Mouse (Mus musculus) heart, postnatal 25 days (tissue): ENCODE measurements around the gene Ric8a. TPM values are rescaled to one million over a fixed set of nuclear protein-coding genes. Genes with fewer than 3 reads are reported as not detected.

ENCODE experiments used
- total RNA-seq, 2 experiments: library from RNA; stranded (reverse); gene quantifications; 2 replicates each; pipeline ENCODE4 v1.2.3; 2021

Gene Ric8a
- total RNA-seq, 2 experiments from 2014 or later = 20.1 to 21.8 TPM

Other genes starting within 250 kb of the Ric8a start
- not detected for gene Olfr61, start 228.0 kb upstream of the Ric8a start, total RNA-seq
- gene Olfr53, start 210.5 kb upstream of the Ric8a start, total RNA-seq = not detected
- not detected for gene Olfr539, start 197.0 kb upstream of the Ric8a start, total RNA-seq
- not detected for gene Olfr45, start 175.0 kb upstream of the Ric8a start, total RNA-seq
- gene Olfr541, start 159.7 kb upstream of the Ric8a start, total RNA-seq = not detected
- 1 to 10 TPM; 6.3 to 6.9 TPM for gene Cyp2e1, start 93.2 kb upstream of the Ric8a start, total RNA-seq
- gene Syce1, start 69.1 kb upstream of the Ric8a start, total RNA-seq = not detected
- not detected for gene Zfp941, start 34.8 kb upstream of the Ric8a start, total RNA-seq
- under 1 TPM; 0.39 to 0.83 TPM for gene Urah, start 21.9 kb upstream of the Ric8a start, total RNA-seq
- gene Scgb1c1, start 11.4 kb upstream of the Ric8a start, total RNA-seq = 10 to 100 TPM; 10.8 to 14.5 TPM
- gene Odf3, start 9.2 kb upstream of the Ric8a start, total RNA-seq = not detected
- gene Gm45785, start 626 bp upstream of the Ric8a start, total RNA-seq = not detected
- gene Bet1l, start 620 bp downstream of the Ric8a start, total RNA-seq = 10 to 100 TPM; 10.0 to 11.7 TPM
- gene Psmd13, start 25.0 kb downstream of the Ric8a start, total RNA-seq = 10 to 100 TPM; 86.0 to 93.0 TPM
- gene Sirt3, start 25.4 kb downstream of the Ric8a start, total RNA-seq = 10 to 100 TPM; 54.3 to 64.0 TPM
- gene Cox8b, start 43.5 kb downstream of the Ric8a start, total RNA-seq = 1,000 to 10,000 TPM; 2,576 to 2,619 TPM
- not detected for gene Nlrp6, start 63.9 kb downstream of the Ric8a start, total RNA-seq
- 1 to 10 TPM; 4.6 to 5.2 TPM for gene Pgghg, start 84.4 kb downstream of the Ric8a start, total RNA-seq
- gene Ifitm5, start 93.3 kb downstream of the Ric8a start, total RNA-seq = under 1 TPM; 0.47 to 0.59 TPM
- gene Gm45717, start 99.0 kb downstream of the Ric8a start, total RNA-seq = not detected
- 100 to 1,000 TPM in 1 of 2 experiments, 10 to 100 TPM in 1; 96.7 to 116 TPM for gene Ifitm2, start 99.0 kb downstream of the Ric8a start, total RNA-seq
- gene Ifitm1, start 110.3 kb downstream of the Ric8a start, total RNA-seq = 1 to 10 TPM; 1.6 to 2.8 TPM
- gene Ifitm3, start 153.8 kb downstream of the Ric8a start, total RNA-seq = 100 to 1,000 TPM; 102 to 111 TPM
- under 1 TPM in 1 of 2 experiments, not detected in 1; 0.42 TPM for gene Ifitm6, start 161.0 kb downstream of the Ric8a start, total RNA-seq
- gene Gm17387, start 172.2 kb downstream of the Ric8a start, total RNA-seq = not detected
- gene B4galnt4, start 204.1 kb downstream of the Ric8a start, total RNA-seq = under 1 TPM in 1 of 2 experiments, not detected in 1; 0.08 TPM
- gene Pkp3, start 221.3 kb downstream of the Ric8a start, total RNA-seq = under 1 TPM in 1 of 2 experiments, not detected in 1; 0.31 TPM
- gene Sigirr, start 243.6 kb downstream of the Ric8a start, total RNA-seq = 1 to 10 TPM; 4.8 to 7.7 TPM